Mouse (Mus musculus): ENCODE results near the gene Lrrc23. TPM values are rescaled to one million over a fixed set of nuclear protein-coding genes. Genes with fewer than 3 reads are reported as not detected.
A peak's percentile ranks its signal among the peaks of the same experiment; 100 is the strongest.
"Not testable (repeated sequence)": the region's sequence is repeated elsewhere in the genome, so short reads cannot be mapped to it uniquely, and the experiment has no call there.

Lrrc23 gene
- polyA plus RNA-seq, 2 experiments: 0.88 to 1.1 TPM

- Histone ChIP-seq H3K27me3 (ENCODE audit: control insufficient read depth, insufficient read depth, low read length) (no peaks in the 10 kb centered on the region), H3K36me3 (ENCODE audit: control insufficient read depth, insufficient read depth, low read length) (peaks cover 16% of the 10 kb centered on the region), H3K4me2 (replicated peaks; ENCODE audit: low read depth, low read length, severe bottlenecking) (peak overlapping the region; percentile 75), H3K4me1 (ENCODE audit: control insufficient read depth, insufficient read depth, low read length) (peaks cover 14% of the 10 kb centered on the region), H3K9ac (ENCODE audit: low read depth, low read length, severe bottlenecking) (no peak overlapping the region), H3K9me3 (ENCODE audit: control insufficient read depth, low read length) (no peaks in the 10 kb centered on the region), H3K27ac (replicated peaks; ENCODE audit: low read depth, low read length) (peak overlapping the region; percentile 86), H3K4me3 (replicated peaks; ENCODE audit: low read length) (peak overlapping the region; percentile 45; the same call in 1 of the 2 replicates)
- WGBS: 72% methylated on average over 7 of the region's 7 CpGs
- ATAC-seq (ENCODE audit: low FRiP score, low read depth) (no peak), DNase-seq (ENCODE audit: low spot score) (no peak)
- TF ChIP-seq POLR2A (IDR thresholded peaks at IDR 0.05; ENCODE audit: borderline replicate concordance, extremely low read depth, insufficient read depth, insufficient read length): no peak
Measured at GRCm38 (mm10) chr6:124806446-124807140, 27.1 kb upstream of the Lrrc23 start.

GRCm38 (mm10) chr6:124805341-124806321 is 26.1 kb upstream of the Lrrc23 start:
- peak overlapping the region; percentile 86 for H3K27ac ChIP-seq (replicated peaks; ENCODE audit: low read depth, low read length)
- no peaks in the 10 kb centered on the region for H3K27me3 ChIP-seq (ENCODE audit: control insufficient read depth, insufficient read depth, low read length)
- TF ChIP-seq POLR2A (IDR thresholded peaks at IDR 0.05; ENCODE audit: borderline replicate concordance, extremely low read depth, insufficient read depth, insufficient read length): no peak
- H3K9me3 ChIP-seq (ENCODE audit: control insufficient read depth, low read length): no peaks in the 10 kb centered on the region
- peak overlapping the region; percentile 45 for H3K4me3 ChIP-seq (replicated peaks; ENCODE audit: low read length)
- 1% methylated on average over 34 of the region's 34 CpGs for WGBS
- peak overlapping the region; percentile 53 for H3K9ac ChIP-seq (ENCODE audit: low read depth, low read length, severe bottlenecking)
- ATAC-seq (ENCODE audit: low FRiP score, low read depth): peak; percentile 83
- peak overlapping the region; percentile 75 for H3K4me2 ChIP-seq (replicated peaks; ENCODE audit: low read depth, low read length, severe bottlenecking)
- H3K36me3 ChIP-seq (ENCODE audit: control insufficient read depth, insufficient read depth, low read length): peaks cover 8% of the 10 kb centered on the region; the same call in 1 of the 2 replicates
- peak; percentile 97 for DNase-seq (ENCODE audit: low spot score)
- H3K4me1 ChIP-seq (ENCODE audit: control insufficient read depth, insufficient read depth, low read length): peaks cover 14% of the 10 kb centered on the region

GRCm38 (mm10) chr6:124804341-124804740 is 24.8 kb upstream of the Lrrc23 start:
- no peaks in the 10 kb centered on the region for H3K27me3 ChIP-seq (ENCODE audit: control insufficient read depth, insufficient read depth, low read length)
- no peak overlapping the region for H3K27ac ChIP-seq (replicated peaks; ENCODE audit: low read depth, low read length)
- no peaks in the 10 kb centered on the region for H3K36me3 ChIP-seq (ENCODE audit: control insufficient read depth, insufficient read depth, low read length)
- 90% methylated on average over 3 of the region's 3 CpGs for WGBS
- DNase-seq (ENCODE audit: low spot score): no peak
- no peak for TF ChIP-seq POLR2A (IDR thresholded peaks at IDR 0.05; ENCODE audit: borderline replicate concordance, extremely low read depth, insufficient read depth, insufficient read length)
- no peak overlapping the region for H3K4me3 ChIP-seq (replicated peaks; ENCODE audit: low read length)
- H3K4me2 ChIP-seq (replicated peaks; ENCODE audit: low read depth, low read length, severe bottlenecking): no peak overlapping the region
- no peaks in the 10 kb centered on the region for H3K9me3 ChIP-seq (ENCODE audit: control insufficient read depth, low read length)
- H3K4me1 ChIP-seq (ENCODE audit: control insufficient read depth, insufficient read depth, low read length): peaks cover 7% of the 10 kb centered on the region; the same call in 1 of the 2 replicates
- no peak overlapping the region for H3K9ac ChIP-seq (ENCODE audit: low read depth, low read length, severe bottlenecking)
- no peak for ATAC-seq (ENCODE audit: low FRiP score, low read depth)

GRCm38 (mm10) chr6:124803691-124804090 is 24.2 kb upstream of the Lrrc23 start:
- not testable (repeated sequence) for H3K9me3 ChIP-seq (ENCODE audit: control insufficient read depth, low read length); H3K27me3 ChIP-seq (ENCODE audit: control insufficient read depth, insufficient read depth, low read length); H3K4me1 ChIP-seq (ENCODE audit: control insufficient read depth, insufficient read depth, low read length); H3K4me3 ChIP-seq (replicated peaks; ENCODE audit: low read length); H3K9ac ChIP-seq (ENCODE audit: low read depth, low read length, severe bottlenecking); H3K27ac ChIP-seq (replicated peaks; ENCODE audit: low read depth, low read length); DNase-seq (ENCODE audit: low spot score); H3K4me2 ChIP-seq (replicated peaks; ENCODE audit: low read depth, low read length, severe bottlenecking); H3K36me3 ChIP-seq (ENCODE audit: control insufficient read depth, insufficient read depth, low read length); ATAC-seq (ENCODE audit: low FRiP score, low read depth)
- 93% methylated on average over 4 of the region's 4 CpGs for WGBS

- no peak for TF ChIP-seq POLR2A (IDR thresholded peaks at IDR 0.05; ENCODE audit: borderline replicate concordance, extremely low read depth, insufficient read depth, insufficient read length)
- Histone ChIP-seq H3K27me3 (ENCODE audit: control insufficient read depth, insufficient read depth, low read length) (no peaks in the 10 kb centered on the region), H3K27ac (replicated peaks; ENCODE audit: low read depth, low read length) (no peak overlapping the region), H3K36me3 (ENCODE audit: control insufficient read depth, insufficient read depth, low read length) (no peaks in the 10 kb centered on the region), H3K4me2 (replicated peaks; ENCODE audit: low read depth, low read length, severe bottlenecking) (no peak overlapping the region), H3K9ac (ENCODE audit: low read depth, low read length, severe bottlenecking) (no peak overlapping the region), H3K4me3 (replicated peaks; ENCODE audit: low read length) (no peak overlapping the region), H3K9me3 (ENCODE audit: control insufficient read depth, low read length) (no peaks in the 10 kb centered on the region), H3K4me1 (ENCODE audit: control insufficient read depth, insufficient read depth, low read length) (0 out of 2 replicates have a peak, but pooled peaks cover 4% of the 10 kb centered on the region)
- 84% methylated on average over 3 of the region's 3 CpGs for whole genome bisulfite sequencing
- no peak for ATAC-seq (ENCODE audit: low FRiP score, low read depth)
- no peak for DNase-seq (ENCODE audit: low spot score)
Measured at GRCm38 (mm10) chr6:124803061-124803460, 23.5 kb upstream of the Lrrc23 start.

GRCm38 (mm10) chr6:124802400-124802799 is 22.9 kb upstream of the Lrrc23 start:
- not testable (repeated sequence) for H3K36me3 ChIP-seq (ENCODE audit: control insufficient read depth, insufficient read depth, low read length); H3K9me3 ChIP-seq (ENCODE audit: control insufficient read depth, low read length); DNase-seq (ENCODE audit: low spot score); H3K9ac ChIP-seq (ENCODE audit: low read depth, low read length, severe bottlenecking); H3K4me1 ChIP-seq (ENCODE audit: control insufficient read depth, insufficient read depth, low read length); H3K27ac ChIP-seq (replicated peaks; ENCODE audit: low read depth, low read length); ATAC-seq (ENCODE audit: low FRiP score, low read depth); H3K27me3 ChIP-seq (ENCODE audit: control insufficient read depth, insufficient read depth, low read length)
- Histone ChIP-seq H3K4me3 (replicated peaks; ENCODE audit: low read length) (0 out of 2 replicates have a peak overlapping the region, but pooled peaks have one; percentile 8), H3K4me2 (replicated peaks; ENCODE audit: low read depth, low read length, severe bottlenecking) (peak overlapping the region; percentile 19; the same call in 1 of the 2 replicates)
- WGBS: 14% methylated on average over 5 of the region's 9 CpGs

Measured in limb, embryonic 14.5 days (tissue).